Mouse (Mus musculus) CD4-positive helper T cell, adult 2 months (primary cell): ENCODE results near the gene Herc3.
A peak's percentile ranks its signal among the peaks of the same experiment; 100 is the strongest.
"Not testable (repeated sequence)": the region's sequence is repeated elsewhere in the genome, so short reads cannot be mapped to it uniquely, and the experiment has no call there.

Experiments
- DNase-seq: peaks from one replicate; pipeline ENCODE4 v3.0.0-alpha.2; 2012; ENCODE audit warnings: low read depth, missing footprints, low spot score

The Herc3 gene

GRCm38 (mm10) chr6:58831232-58832009 lies at the start of gene Herc3:
Gene Herc3 (plus strand): TSS chr6:58831465.
- peak; percentile 86 for DNase-seq

GRCm38 (mm10) chr6:58801394-58801793 lies 29.9 kb upstream of the Herc3 start:
- DNase-seq = no peak

DNA sequence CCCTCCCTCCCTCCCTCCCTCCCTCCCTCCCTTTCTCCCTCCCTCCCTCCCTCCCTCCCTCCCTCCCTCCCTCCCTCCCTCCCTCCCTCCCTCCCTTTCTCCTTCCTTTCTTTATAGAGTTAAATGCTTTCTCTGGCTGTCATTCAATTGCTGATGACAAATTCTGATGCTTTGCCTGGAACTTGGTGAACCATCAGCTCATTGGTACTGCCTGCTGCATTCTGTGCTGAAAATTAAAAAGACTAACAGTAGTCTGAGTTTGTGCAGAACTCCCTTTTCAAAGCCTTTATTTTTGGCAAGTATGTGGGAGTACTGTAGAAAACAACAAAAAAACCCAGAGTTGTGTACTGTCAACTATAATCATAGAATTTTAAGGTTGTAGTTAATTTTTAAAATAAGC lies 16.9 kb upstream of the Herc3 start:
- no peak for DNase-seq

- DNase-seq = not testable (repeated sequence)
Observed at GRCm38 (mm10) chr6:58817037-58817436, 14.2 kb upstream of the Herc3 start.

GRCm38 (mm10) chr6:58825619-58826018 lies 5.6 kb upstream of the Herc3 start:
- DNase-seq = no peak

DNA sequence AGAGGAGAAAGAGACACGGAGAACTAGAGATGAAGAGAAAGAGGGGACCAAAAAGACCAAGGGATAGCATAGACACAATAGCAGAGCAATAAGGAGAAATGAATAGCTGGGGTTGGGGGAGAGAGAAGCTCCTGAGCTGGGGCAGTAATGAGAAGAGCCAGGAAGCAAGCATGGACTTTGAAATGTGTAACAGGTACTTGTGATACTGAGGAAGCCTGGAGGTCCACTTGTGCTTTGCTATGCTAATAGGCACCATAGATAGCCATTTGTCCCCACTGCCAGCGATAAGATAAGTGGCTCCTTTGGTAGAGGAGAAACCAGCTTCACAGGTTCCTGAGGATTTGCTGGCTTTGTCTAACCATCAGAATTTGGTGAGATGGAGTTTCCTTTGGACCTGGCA lies 5.2 kb upstream of the Herc3 start:
- no peak for DNase-seq

GRCm38 (mm10) chr6:58828582-58828981 lies 2.7 kb upstream of the Herc3 start:
- no peak for DNase-seq

DNA sequence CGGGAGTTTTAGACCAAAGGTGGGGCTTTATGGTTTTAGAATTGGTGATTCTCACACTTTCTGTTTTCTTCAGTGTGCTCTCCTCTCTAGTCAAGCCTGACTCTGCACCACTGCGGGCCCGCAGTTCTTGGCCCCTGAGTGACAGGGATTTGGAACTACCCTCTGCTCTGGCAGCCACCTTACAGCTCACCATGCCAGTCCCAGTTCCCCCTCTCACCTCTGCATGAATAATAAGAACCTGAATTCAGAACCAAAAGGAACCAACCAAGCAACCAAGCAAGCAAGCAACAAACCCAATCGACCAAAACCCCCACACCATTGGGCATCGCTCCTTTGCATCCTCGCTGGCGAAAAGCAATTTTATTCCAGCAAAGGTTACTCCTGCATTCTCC lies 429 bp upstream of the Herc3 start:
- DNase-seq = no peak

DNA sequence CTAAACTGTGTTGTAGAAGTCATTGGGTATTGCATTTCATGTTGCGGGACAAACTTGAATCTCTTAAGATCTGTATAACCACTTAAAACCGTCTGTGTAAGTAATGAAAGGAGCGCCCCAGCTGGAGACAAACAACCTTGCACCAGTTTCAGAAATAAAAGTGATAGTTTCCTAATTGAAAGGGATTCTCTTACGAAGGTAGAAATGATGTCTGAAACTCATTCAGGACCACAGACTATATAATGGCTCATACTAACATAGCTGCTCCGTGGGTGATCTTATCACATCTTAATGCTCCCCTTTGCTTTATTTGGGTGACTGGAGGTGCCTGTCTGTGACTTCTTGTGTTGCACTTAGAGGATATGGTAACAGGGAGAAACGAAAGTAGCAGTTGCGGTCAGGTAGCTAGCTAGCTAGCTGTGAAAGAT lies 1.3 kb downstream of the Herc3 start:
- DNase-seq = peak; percentile 81

- peak; percentile 30 for DNase-seq
Observed at GRCm38 (mm10) chr6:58834470-58834869, 3.2 kb downstream of the Herc3 start.

DNA sequence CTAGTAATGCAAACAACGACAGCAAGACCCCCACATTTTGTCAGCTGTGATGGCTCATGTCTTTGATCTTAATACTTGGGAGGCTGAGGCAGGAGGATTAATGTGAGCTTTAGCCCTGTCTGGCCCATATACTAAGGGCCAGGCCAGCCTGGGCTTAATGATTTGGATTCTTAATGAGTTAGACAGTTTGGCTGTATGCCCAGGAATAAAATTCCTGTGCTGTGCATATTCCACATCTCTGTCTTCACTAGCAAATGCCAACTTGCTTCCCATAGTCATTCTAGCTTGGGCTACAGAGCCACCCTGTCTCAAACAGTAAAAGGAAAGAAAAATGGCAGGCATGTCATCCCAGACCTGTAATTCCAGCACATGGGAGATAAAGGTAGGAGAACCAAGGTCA lies 4.3 kb downstream of the Herc3 start:
- DNase-seq = no peak

GRCm38 (mm10) chr6:58836476-58836875 lies 5.2 kb downstream of the Herc3 start:
- DNase-seq = no peak

GRCm38 (mm10) chr6:58837917-58838316 lies 6.7 kb downstream of the Herc3 start:
- DNase-seq = no peak

DNA sequence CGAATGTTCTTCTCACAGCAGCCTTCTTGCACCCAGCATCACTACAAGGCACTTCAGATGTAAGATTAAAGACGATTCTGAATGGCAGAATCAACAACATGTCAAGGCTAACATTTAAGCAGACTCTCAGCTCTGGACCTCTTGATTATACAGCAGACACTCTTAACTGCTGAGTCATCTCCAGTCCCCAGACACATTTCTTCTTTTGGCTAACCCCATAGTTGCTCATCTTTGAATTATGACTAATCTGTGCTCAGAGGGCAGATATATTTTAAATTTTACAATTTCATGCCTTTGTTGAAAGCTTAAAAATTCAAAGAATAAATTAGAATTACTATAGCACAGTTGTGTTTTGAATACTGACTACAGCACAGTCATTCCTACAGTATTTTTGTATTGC lies 9.9 kb downstream of the Herc3 start:
- DNase-seq = no peak

GRCm38 (mm10) chr6:58842186-58842585 lies 10.9 kb downstream of the Herc3 start:
- peak; percentile 50 for DNase-seq

GRCm38 (mm10) chr6:58843580-58843979 lies 12.3 kb downstream of the Herc3 start:
- DNase-seq = peak; percentile 51

GRCm38 (mm10) chr6:58844188-58844822 lies 13.0 kb downstream of the Herc3 start:
- DNase-seq = peak; percentile 92

DNA sequence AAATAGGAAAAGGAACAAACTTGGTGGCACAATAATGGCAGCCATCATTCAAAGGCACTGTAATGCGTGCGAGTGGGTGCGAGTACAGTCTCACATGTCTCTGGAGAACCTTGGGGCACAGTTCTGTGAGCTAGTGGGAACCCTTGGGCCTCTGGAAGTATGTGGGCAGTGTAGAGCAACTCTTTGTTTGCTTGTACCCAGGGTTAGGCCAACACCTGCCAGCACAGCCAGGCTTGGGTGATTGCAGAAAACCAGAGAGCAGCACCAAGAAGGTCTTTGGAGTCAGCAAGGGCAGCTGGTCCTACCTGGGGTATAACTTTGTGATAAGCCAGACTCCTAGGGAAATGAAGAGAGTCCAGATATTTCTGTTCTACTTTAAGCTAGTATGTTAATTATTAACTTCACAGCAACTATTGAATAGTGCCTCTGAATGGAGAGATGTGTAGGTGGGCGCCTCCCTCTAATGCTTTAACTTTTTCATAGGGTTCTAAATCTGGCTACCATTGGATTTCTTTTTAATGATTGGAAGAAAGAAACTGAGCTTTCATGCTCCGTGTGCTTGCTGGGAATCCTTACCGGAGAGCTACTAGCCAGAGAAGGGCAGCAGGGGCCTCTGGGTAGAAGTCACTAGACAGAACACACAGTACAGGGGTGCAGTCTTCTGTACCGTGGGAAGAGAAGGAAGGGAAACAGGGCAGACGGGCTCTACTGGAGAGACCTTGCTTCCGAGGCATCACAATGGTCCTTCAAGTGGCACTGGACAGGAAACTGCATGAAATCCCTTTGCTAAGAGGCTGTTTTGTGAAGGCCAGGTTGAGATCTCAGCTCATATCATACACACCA lies 15.8 kb downstream of the Herc3 start:
- no peak for DNase-seq

DNA sequence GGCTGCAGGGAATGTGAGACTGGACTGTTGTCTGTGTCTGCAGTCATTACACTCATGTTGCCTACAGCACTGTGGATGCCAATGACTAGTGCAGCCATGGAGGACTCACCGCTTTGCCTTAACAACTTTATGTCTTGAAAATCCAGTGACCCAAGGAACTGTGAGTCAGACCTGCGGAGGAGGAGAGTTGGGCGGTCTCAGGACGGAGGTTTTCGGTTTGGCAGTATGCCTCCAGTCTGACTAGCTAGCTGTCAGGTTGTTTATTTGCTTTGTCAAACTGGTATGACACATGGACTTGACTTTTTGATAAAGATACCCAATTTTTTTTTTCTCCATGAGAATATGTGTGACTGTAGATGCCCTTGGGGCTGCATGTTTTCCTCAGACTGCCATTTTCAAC lies 16.6 kb downstream of the Herc3 start:
- no peak for DNase-seq

GRCm38 (mm10) chr6:58849356-58849755 lies 18.1 kb downstream of the Herc3 start:
- DNase-seq = no peak

GRCm38 (mm10) chr6:58855676-58856367 lies 24.6 kb downstream of the Herc3 start:
- DNase-seq = no peak

GRCm38 (mm10) chr6:58856494-58856893 lies 25.2 kb downstream of the Herc3 start:
- DNase-seq = no peak
